Mouse (Mus musculus) hindbrain, embryonic 14.5 days (tissue): ENCODE data around the gene BC055324. TPM values are rescaled to one million over a fixed set of nuclear protein-coding genes. Genes with fewer than 3 reads are reported as not detected.
A peak's percentile ranks its signal among the peaks of the same experiment; 100 is the strongest.

Experiments
- ATAC-seq: fragments of 200-750 bp; cut with Nextera tagmentation; 2 replicates; pipeline ENCODE4 v1.8.0; 2017; ENCODE audit warnings: moderate number of reproducible peaks, mild to moderate bottlenecking, moderate TSS enrichment, moderate library complexity; ENCODE audit not compliant: low FRiP score
- DNase-seq: peaks from one replicate; pipeline ENCODE4 v3.0.0-alpha.2; 2015; ENCODE audit warnings: low spot score
- H3K27ac ChIP-seq: fragments of 300-500 bp; sonication (generic); 2 replicates; pipeline ENCODE4 v1.5.1; 2014; ENCODE audit warnings: mild to moderate bottlenecking, moderate library complexity
- H3K27me3 ChIP-seq: fragments of 300-500 bp; sonication (generic); 2 replicates; pipeline ENCODE4 v1.6.1; 2014; ENCODE audit warnings: mild to moderate bottlenecking, low read length, mixed read lengths; ENCODE audit not compliant: control insufficient read depth, insufficient read depth
- H3K36me3 ChIP-seq: fragments of 300-500 bp; sonication (generic); replicated peaks from 2 replicates; pipeline ENCODE4 v1.6.1; 2014; ENCODE audit not compliant: control insufficient read depth, insufficient read depth
- H3K4me1 ChIP-seq: fragments of 300-500 bp; sonication (generic); replicated peaks from 2 replicates; pipeline ENCODE4 v1.6.1; 2014; ENCODE audit warnings: antibody characterized with exemption, low read length, mixed read lengths; ENCODE audit not compliant: control insufficient read depth, insufficient read depth
- H3K4me2 ChIP-seq: fragments of 300-500 bp; sonication (generic); replicated peaks from 2 replicates; pipeline ENCODE4 v1.6.1; 2014; ENCODE audit warnings: mild to moderate bottlenecking, moderate library complexity
- H3K4me3 ChIP-seq: fragments of 300-500 bp; sonication (generic); replicated peaks from 2 replicates; pipeline ENCODE4 v1.5.1; 2014; ENCODE audit warnings: mild to moderate bottlenecking, low read length
- H3K9ac ChIP-seq: fragments of 300-500 bp; sonication (generic); 2 replicates; pipeline ENCODE4 v1.6.1; 2014
- H3K9me3 ChIP-seq: fragments of 300-500 bp; sonication (generic); 2 replicates; pipeline ENCODE4 v1.6.1; 2016; ENCODE audit warnings: low read length; ENCODE audit not compliant: control insufficient read depth
- WGBS: fragments of 180-500 bp; shearing (Covaris S2); extraction: QIAGEN DNeasy Blood & Tissue Kit; methylation state at CpG from one replicate; pipeline ENCODE4 v1.1.7; 2014; 5-methylcytosine and 5-hydroxymethylcytosine counted together
- polyA plus RNA-seq: library from polyadenylated mRNA; unstranded; fragments of >200 nt; fragmentation: Nextera tagmentation; extraction: Ambion mirVana; gene quantifications from 2 replicates; pipeline ENCODE4 v1.2.1, GENCODE M21; 2014

The BC055324 gene
- polyA plus RNA-seq, 1 experiment from 2014 or later, result 5.5 TPM

GRCm38 (mm10) chr1:163924093-163924492, 70.5 kb downstream of the BC055324 start:
- 90% methylated on average over 8 of the region's 8 CpGs for WGBS
- Histone ChIP-seq H3K4me3 (no peak overlapping the region), H3K36me3 (no peaks in the 10 kb centered on the region), H3K9me3 (no peaks in the 10 kb centered on the region), H3K27ac (no peak overlapping the region), H3K9ac (no peak overlapping the region), H3K4me1 (peaks cover 5% of the 10 kb centered on the region; the same call in 1 of the 2 replicates), H3K27me3 (no peaks in the 10 kb centered on the region), H3K4me2 (no peak overlapping the region)
- no peak for DNase-seq
- no peak; the same call in 1 of the 2 replicates for ATAC-seq

GRCm38 (mm10) chr1:163917349-163918160, 77.0 kb downstream of the BC055324 start:
- whole genome bisulfite sequencing, result 96% methylated on average over 5 of the region's 5 CpGs
- Histone ChIP-seq H3K27me3 (no peaks in the 10 kb centered on the region), H3K9ac (no peak overlapping the region), H3K4me3 (no peak overlapping the region), H3K27ac (no peak overlapping the region), H3K9me3 (no peaks in the 10 kb centered on the region), H3K4me1 (no peaks in the 10 kb centered on the region), H3K36me3 (peaks cover 35% of the 10 kb centered on the region), H3K4me2 (no peak overlapping the region)
- DNase-seq (no peak), ATAC-seq (no peak)

GRCm38 (mm10) chr1:163911981-163912380, 82.6 kb downstream of the BC055324 start:
- H3K27me3 ChIP-seq, result no peaks in the 10 kb centered on the region
- H3K27ac ChIP-seq, result no peak overlapping the region
- H3K4me1 ChIP-seq, result no peaks in the 10 kb centered on the region
- no peak overlapping the region for H3K9ac ChIP-seq
- peaks cover 26% of the 10 kb centered on the region for H3K36me3 ChIP-seq
- ATAC-seq, result no peak
- 95% methylated on average over 11 of the region's 11 CpGs for WGBS
- no peak for DNase-seq
- no peak overlapping the region for H3K4me3 ChIP-seq
- no peak overlapping the region for H3K4me2 ChIP-seq
- H3K9me3 ChIP-seq, result no peaks in the 10 kb centered on the region

GRCm38 (mm10) chr1:163910785-163911184, 83.8 kb downstream of the BC055324 start:
- H3K27me3 ChIP-seq, result no peaks in the 10 kb centered on the region
- no peak overlapping the region for H3K27ac ChIP-seq
- H3K36me3 ChIP-seq, result peaks cover 17% of the 10 kb centered on the region
- H3K4me1 ChIP-seq, result no peaks in the 10 kb centered on the region
- H3K9me3 ChIP-seq, result no peaks in the 10 kb centered on the region
- no peak overlapping the region for H3K4me2 ChIP-seq
- WGBS, result 96% methylated on average over 9 of the region's 9 CpGs
- H3K4me3 ChIP-seq, result no peak overlapping the region
- no peak overlapping the region for H3K9ac ChIP-seq
- DNase-seq, result no peak
- peak; percentile 35; the same call in 1 of the 2 replicates for ATAC-seq

- Histone ChIP-seq H3K4me2 (no peak overlapping the region), H3K27ac (no peak overlapping the region), H3K27me3 (no peaks in the 10 kb centered on the region), H3K4me1 (no peaks in the 10 kb centered on the region), H3K9ac (no peak overlapping the region), H3K9me3 (no peaks in the 10 kb centered on the region), H3K4me3 (no peak overlapping the region), H3K36me3 (peaks cover 18% of the 10 kb centered on the region)
- DNase-seq (peak; percentile 82), ATAC-seq (peak; percentile 75; the same call in 1 of the 2 replicates)
- WGBS, result 11% methylated on average over 2 of the region's 2 CpGs
Observed at GRCm38 (mm10) chr1:163910343-163910742, 84.3 kb downstream of the BC055324 start.

GRCm38 (mm10) chr1:163908389-163908788, 86.2 kb downstream of the BC055324 start:
- no peaks in the 10 kb centered on the region for H3K27me3 ChIP-seq
- H3K4me1 ChIP-seq, result no peaks in the 10 kb centered on the region
- H3K9me3 ChIP-seq, result no peaks in the 10 kb centered on the region
- H3K4me3 ChIP-seq, result no peak overlapping the region
- no peak overlapping the region for H3K27ac ChIP-seq
- no peak overlapping the region for H3K4me2 ChIP-seq
- H3K36me3 ChIP-seq, result peaks cover 16% of the 10 kb centered on the region
- no peak for ATAC-seq
- 72% methylated on average over 11 of the region's 11 CpGs for WGBS
- H3K9ac ChIP-seq, result no peak overlapping the region
- no peak for DNase-seq

- no peak overlapping the region for H3K4me3 ChIP-seq
- H3K36me3 ChIP-seq, result peaks cover 20% of the 10 kb centered on the region
- 82% methylated on average over 4 of the region's 4 CpGs for WGBS
- no peak overlapping the region for H3K4me2 ChIP-seq
- no peak overlapping the region for H3K27ac ChIP-seq
- DNase-seq (no peak), ATAC-seq (no peak)
- H3K9me3 ChIP-seq, result no peaks in the 10 kb centered on the region
- no peak overlapping the region for H3K9ac ChIP-seq
- H3K4me1 ChIP-seq, result no peaks in the 10 kb centered on the region
- no peaks in the 10 kb centered on the region for H3K27me3 ChIP-seq
Observed at GRCm38 (mm10) chr1:163907007-163907811, 87.4 kb downstream of the BC055324 start.

GRCm38 (mm10) chr1:163903411-163903810, 91.2 kb downstream of the BC055324 start:
- H3K4me2 ChIP-seq, result no peak overlapping the region
- no peaks in the 10 kb centered on the region for H3K4me1 ChIP-seq
- H3K9me3 ChIP-seq, result no peaks in the 10 kb centered on the region
- no peak overlapping the region for H3K4me3 ChIP-seq
- WGBS, result 96% methylated on average over 3 of the region's 3 CpGs
- ATAC-seq, result no peak
- H3K36me3 ChIP-seq, result peaks cover 28% of the 10 kb centered on the region
- H3K27ac ChIP-seq, result no peak overlapping the region
- no peak overlapping the region for H3K9ac ChIP-seq
- DNase-seq, result no peak
- H3K27me3 ChIP-seq, result no peaks in the 10 kb centered on the region

- Histone ChIP-seq H3K9me3 (no peaks in the 10 kb centered on the region), H3K27me3 (no peaks in the 10 kb centered on the region), H3K9ac (no peak overlapping the region), H3K4me2 (no peak overlapping the region), H3K27ac (no peak overlapping the region), H3K4me3 (no peak overlapping the region), H3K4me1 (no peaks in the 10 kb centered on the region), H3K36me3 (peaks cover 19% of the 10 kb centered on the region)
- no peak for ATAC-seq
- no peak for DNase-seq
- 91% methylated on average over 2 of the region's 2 CpGs for WGBS
Observed at GRCm38 (mm10) chr1:163900168-163900567, 94.4 kb downstream of the BC055324 start.
